Mouse (Mus musculus) midbrain, embryonic 11.5 days (tissue): ENCODE data around the gene Efcab14. TPM values are rescaled to one million over a fixed set of nuclear protein-coding genes. Genes with fewer than 3 reads are reported as not detected.

Experiments
- ATAC-seq: fragments of 200-750 bp; cut with Nextera tagmentation; 2 replicates; pipeline ENCODE4 v1.8.0; 2017; ENCODE audit warnings: moderate TSS enrichment, moderate library complexity; ENCODE audit not compliant: low FRiP score
- DNase-seq: peaks from one replicate; pipeline ENCODE4 v3.0.0; 2015; ENCODE audit warnings: low spot score; ENCODE audit errors: missing footprints
- H3K27ac ChIP-seq: fragments of 300-500 bp; sonication (generic); 2 replicates; pipeline ENCODE4 v1.5.1; 2014; ENCODE audit warnings: low read depth, low read length
- H3K27me3 ChIP-seq: fragments of 300-500 bp; sonication (generic); 2 replicates; pipeline ENCODE4 v1.6.1; 2014; ENCODE audit warnings: mild to moderate bottlenecking, low read length, moderate library complexity, mixed read lengths; ENCODE audit not compliant: control insufficient read depth, insufficient read depth
- H3K36me3 ChIP-seq: fragments of 300-500 bp; sonication (generic); 2 replicates; pipeline ENCODE4 v1.6.1; 2014; ENCODE audit warnings: mild to moderate bottlenecking, low read length, moderate library complexity, mixed read lengths; ENCODE audit not compliant: control insufficient read depth, insufficient read depth
- H3K4me1 ChIP-seq: fragments of 300-500 bp; sonication (generic); 2 replicates; pipeline ENCODE4 v1.6.1; 2014; ENCODE audit warnings: low read length; ENCODE audit not compliant: control insufficient read depth, insufficient read depth
- H3K4me2 ChIP-seq: fragments of 300-500 bp; sonication (generic); 2 replicates; pipeline ENCODE4 v1.6.1; 2014; ENCODE audit warnings: mild to moderate bottlenecking, moderate library complexity
- H3K4me3 ChIP-seq: fragments of 300-500 bp; sonication (generic); 2 replicates; pipeline ENCODE4 v1.5.1; 2014; ENCODE audit warnings: low read depth, low read length
- H3K9ac ChIP-seq: fragments of 300-500 bp; sonication (generic); 2 replicates; pipeline ENCODE4 v1.6.1; 2014; ENCODE audit warnings: low read length
- H3K9me3 ChIP-seq: fragments of 300-500 bp; sonication (generic); 2 replicates; pipeline ENCODE4 v1.6.1; 2016; ENCODE audit warnings: low read length; ENCODE audit not compliant: control insufficient read depth
- WGBS: fragments of 180-500 bp; shearing (Covaris S2); extraction: QIAGEN DNeasy Blood & Tissue Kit; methylation state at CpG from one replicate; pipeline ENCODE4 v1.1.7; 2014; 5-methylcytosine and 5-hydroxymethylcytosine counted together
- polyA plus RNA-seq: library from polyadenylated mRNA; unstranded; fragments of >200 nt; fragmentation: Nextera tagmentation; extraction: Ambion mirVana; gene quantifications from 2 replicates; pipeline ENCODE4 v1.2.1, GENCODE M21; 2014

Gene Efcab14
- polyA plus RNA-seq, 1 experiment from 2014 or later, result 42.8 TPM

DNA sequence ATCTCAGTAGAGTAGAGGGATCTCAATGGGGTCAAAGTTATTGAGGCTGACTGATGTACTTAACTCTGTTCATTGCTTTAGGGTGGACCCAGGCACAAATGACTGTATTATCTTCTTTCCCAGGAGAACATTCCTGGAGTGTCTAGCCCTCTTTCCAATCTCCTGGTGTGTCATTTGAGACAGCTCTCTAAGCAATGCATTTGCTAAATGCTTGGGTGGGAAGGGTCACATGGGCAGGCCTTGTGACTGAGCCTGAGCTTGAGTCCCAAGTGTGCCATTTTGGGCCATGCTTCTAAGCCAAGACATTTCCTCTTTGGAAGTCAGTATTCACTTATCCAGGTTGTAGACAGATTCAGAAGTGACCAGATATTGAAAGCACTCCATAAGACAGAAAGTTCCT is 83.9 kb downstream of the Efcab14 start:
- Histone ChIP-seq H3K36me3 (no peaks in the 10 kb centered on the region), H3K9me3 (no peaks in the 10 kb centered on the region), H3K9ac (no peak overlapping the region), H3K4me2 (no peak overlapping the region), H3K27ac (no peak overlapping the region), H3K4me1 (no peaks in the 10 kb centered on the region), H3K27me3 (no peaks in the 10 kb centered on the region), H3K4me3 (no peak overlapping the region)
- DNase-seq (no peak), ATAC-seq (no peak)

DNA sequence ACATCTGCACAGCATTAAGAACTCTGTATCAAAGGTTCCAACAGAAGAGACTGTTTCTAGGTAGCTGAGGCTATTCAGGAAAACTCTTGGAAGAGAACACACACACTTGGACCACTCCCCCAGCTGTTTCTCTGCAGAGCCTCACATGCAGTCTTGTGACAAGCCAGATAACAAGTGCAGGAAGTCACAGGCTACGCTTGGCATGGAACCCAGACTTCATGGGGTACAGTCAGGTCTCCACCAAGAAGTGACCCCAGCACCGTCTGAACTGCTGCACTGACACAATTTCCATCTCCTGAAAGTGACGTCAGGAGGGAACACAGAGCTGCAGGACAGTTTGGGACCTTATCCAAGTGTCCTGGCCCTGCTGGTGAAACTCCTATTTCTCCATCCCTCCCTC is 84.4 kb downstream of the Efcab14 start:
- no peak for DNase-seq
- no peak for ATAC-seq
- H3K9me3 ChIP-seq, result no peaks in the 10 kb centered on the region
- no peak overlapping the region for H3K4me3 ChIP-seq
- H3K27ac ChIP-seq, result no peak overlapping the region
- no peak overlapping the region for H3K9ac ChIP-seq
- H3K27me3 ChIP-seq, result no peaks in the 10 kb centered on the region
- no peak overlapping the region for H3K4me2 ChIP-seq
- 77% methylated on average over 3 of the region's 3 CpGs for WGBS
- no peaks in the 10 kb centered on the region for H3K4me1 ChIP-seq
- no peaks in the 10 kb centered on the region for H3K36me3 ChIP-seq

DNA sequence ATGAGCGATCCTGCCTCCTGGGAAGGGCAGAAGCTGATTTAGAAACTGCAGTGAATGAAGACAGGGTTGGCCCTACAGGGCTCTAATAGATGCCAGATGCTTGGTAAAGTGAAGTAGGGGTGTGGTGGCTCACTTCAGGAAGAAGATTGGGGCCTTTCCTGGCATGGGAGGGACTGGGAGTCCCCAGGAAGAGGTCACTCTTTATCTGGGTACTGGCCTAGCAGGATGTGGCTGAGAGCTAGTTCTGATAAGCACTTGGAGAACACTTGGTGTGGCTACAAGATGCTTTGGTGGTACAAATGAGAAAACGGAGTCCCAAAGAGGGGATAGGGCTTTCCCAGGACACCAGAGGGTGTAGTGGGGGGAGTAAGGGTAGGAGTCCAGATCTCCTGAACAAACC is 86.6 kb downstream of the Efcab14 start:
- WGBS, result 78% methylated on average over 2 of the region's 2 CpGs

DNA sequence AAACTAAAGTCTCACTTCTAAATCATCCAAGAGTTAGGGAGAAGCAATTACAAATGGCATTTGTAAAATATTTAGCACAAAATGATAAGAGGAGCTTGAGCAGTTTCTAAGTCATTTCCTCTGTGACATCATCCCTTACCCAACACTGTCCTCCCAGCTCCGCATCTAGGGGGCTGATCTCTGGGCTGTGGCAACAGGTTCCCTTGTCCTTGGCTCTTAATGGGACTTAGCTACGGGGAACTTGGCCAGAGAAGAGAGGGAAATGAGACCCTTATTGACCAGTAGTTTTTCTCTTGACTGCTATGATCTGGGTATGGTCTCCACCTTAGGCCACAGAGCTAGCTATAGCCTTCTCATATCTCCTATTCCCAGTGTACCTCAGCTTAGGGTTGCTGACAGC is 87.7 kb downstream of the Efcab14 start:
- Histone ChIP-seq H3K27ac (no peak overlapping the region), H3K9me3 (no peaks in the 10 kb centered on the region), H3K9ac (no peak overlapping the region), H3K36me3 (no peaks in the 10 kb centered on the region), H3K27me3 (no peaks in the 10 kb centered on the region), H3K4me3 (no peak overlapping the region), H3K4me2 (no peak overlapping the region), H3K4me1 (peaks cover 3% of the 10 kb centered on the region)
- WGBS, result 89% methylated on average over 2 of the region's 2 CpGs
- ATAC-seq (no peak), DNase-seq (no peak)

More for the DNA sequence above, 86.6 kb downstream of the Efcab14 start:
- no peaks in the 10 kb centered on the region for H3K27me3 ChIP-seq
- H3K4me2 ChIP-seq, result no peak overlapping the region
- no peaks in the 10 kb centered on the region for H3K9me3 ChIP-seq
- peak; percentile 8 for DNase-seq
- H3K36me3 ChIP-seq, result no peaks in the 10 kb centered on the region
- H3K9ac ChIP-seq, result no peak overlapping the region
- no peak overlapping the region for H3K27ac ChIP-seq
- no peak for ATAC-seq
- H3K4me1 ChIP-seq, result peaks cover 3% of the 10 kb centered on the region
- no peak overlapping the region for H3K4me3 ChIP-seq

Other genes with a start within 250 kb of the Efcab14 start
- not detected in 2 replicates for gene Cyp4a14, start 241.6 kb upstream of the Efcab14 start, polyA plus RNA-seq
- gene Cyp4a10, start 219.5 kb upstream of the Efcab14 start, polyA plus RNA-seq, result not detected in 2 replicates
- gene Cyp4a31, start 174.1 kb upstream of the Efcab14 start, polyA plus RNA-seq, result not detected in 2 replicates
- gene Cyp4a32, start 136.8 kb upstream of the Efcab14 start, polyA plus RNA-seq, result not detected in 2 replicates
- 0.12 TPM in 1 of 2 replicates, not detected in the other for gene Cyp4b1, start 90.0 kb upstream of the Efcab14 start, polyA plus RNA-seq
- 0.41 TPM in 1 of 2 replicates, not detected in the other for gene Tex38, start 43.3 kb downstream of the Efcab14 start, polyA plus RNA-seq
- 42.3 and 50.9 TPM in 2 replicates for gene Atpaf1, start 47.1 kb downstream of the Efcab14 start, polyA plus RNA-seq
- gene Mob3c, start 90.3 kb downstream of the Efcab14 start, polyA plus RNA-seq, result 2.5 and 3.7 TPM in 2 replicates
- gene Mknk1, start 101.5 kb downstream of the Efcab14 start, polyA plus RNA-seq, result 17.9 and 22.3 TPM in 2 replicates
- not detected in 2 replicates for gene Kncn, start 146.7 kb downstream of the Efcab14 start, polyA plus RNA-seq
- gene 6430628N08Rik, start 152.9 kb downstream of the Efcab14 start, polyA plus RNA-seq, result 0.33 TPM in 1 of 2 replicates, not detected in the other
- gene Dmbx1, start 202.2 kb downstream of the Efcab14 start, polyA plus RNA-seq, result 15.1 and 15.9 TPM in 2 replicates